Mouse (Mus musculus): ENCODE measurements at regions not wholly inside any gene's neighbourhood (a gene's known extent, or its start where the extent isn't known, plus 50 kb on each side); places are given as distances from the start of the nearest gene placed in this dataset.
A peak's percentile ranks its signal among the peaks of the same experiment; 100 is the strongest.

DNA sequence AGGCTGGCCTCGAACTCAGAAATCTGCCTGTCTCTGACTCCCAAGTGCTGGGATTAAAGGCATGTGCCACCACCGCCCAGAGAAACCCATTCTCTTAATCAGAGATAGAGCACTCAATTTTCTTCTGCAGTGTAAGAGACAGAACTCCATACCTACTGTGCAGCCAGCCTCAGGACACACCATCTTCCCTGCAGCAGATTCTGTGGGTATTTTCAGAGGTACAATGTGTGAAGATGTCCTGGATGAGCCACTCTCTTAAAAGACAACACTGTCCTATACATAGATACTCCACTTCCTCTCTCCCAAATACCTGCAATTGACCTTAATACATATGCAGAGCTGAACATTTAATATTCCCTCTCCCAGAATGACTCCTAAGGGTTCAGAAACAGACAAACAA lies 111.5 kb downstream of the Nr1d2 start:
- DNase-seq (ENCODE audit: low read depth) = no peak

- DNase-seq (ENCODE audit: low read depth) = peak; percentile 83
Measured at GRCm38 (mm10) chr14:18106901-18107789, 131.8 kb downstream of the Nr1d2 start.

DNA sequence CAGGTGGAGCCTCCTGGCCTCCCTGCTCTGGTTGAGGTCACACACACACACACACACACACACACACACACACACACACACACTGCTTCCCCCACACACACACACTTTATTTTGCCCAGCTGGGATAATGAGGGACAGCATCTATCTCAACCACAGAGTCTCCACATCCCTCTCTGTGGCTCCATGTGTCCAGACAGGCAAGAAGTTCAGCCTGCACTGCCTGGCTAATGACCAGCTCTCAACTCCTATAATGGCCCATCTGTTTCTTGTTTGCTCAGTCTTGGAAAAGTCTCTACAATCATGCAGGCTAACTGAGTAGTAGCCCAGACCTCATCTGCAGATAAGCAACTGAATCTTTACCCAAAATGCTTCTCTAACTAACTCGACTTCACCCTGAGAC lies 133.3 kb downstream of the Nr1d2 start:
- peak; percentile 78 for DNase-seq (ENCODE audit: low read depth)

DNA sequence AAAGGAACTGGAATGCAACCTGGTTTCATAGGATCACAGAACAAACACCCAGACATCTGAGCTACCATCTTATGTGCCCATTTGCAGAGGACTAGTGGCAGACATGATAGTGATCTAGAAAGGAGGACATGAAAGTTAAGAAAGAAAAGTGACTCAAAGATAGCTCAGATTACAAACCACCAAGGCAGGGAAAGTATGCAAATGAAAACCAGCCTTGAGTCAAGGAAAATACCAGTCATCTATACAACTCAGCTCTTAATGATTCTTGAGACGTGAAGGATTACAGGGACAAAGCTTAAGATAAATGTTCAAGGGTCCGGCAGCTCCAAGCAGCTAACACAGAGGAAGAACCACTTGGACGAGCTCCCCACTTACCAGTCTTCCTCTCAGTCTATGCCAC lies 138.7 kb downstream of the Nr1d2 start:
- DNase-seq (ENCODE audit: low read depth) = no peak

Measured in fibroblast of lung, adult 2 months (primary cell).